Comparison of ENCODE assay signal across 8 mouse cellular contexts in genomic region chr5:72914633-72915561, GRCm38 (mm10). TPM values are rescaled to one million over a fixed set of nuclear protein-coding genes. Genes with fewer than 3 reads are reported as not detected.
DNase-seq lines count a peak whose midpoint lies in the region; ATAC-seq and TF ChIP-seq lines count a peak whose summit lies in the region.

No protein-coding gene starts in this region.

- peak overlapping the region; percentile 79 for H3K4me3 ChIP-seq in bone marrow, adult 2 months (replicated peaks; ENCODE audit: control insufficient read depth, low read depth, low read length)
- peak overlapping the region; percentile 93 for H3K4me3 ChIP-seq in intestine, embryonic 15.5 days (replicated peaks)
- H3K4me3 ChIP-seq in liver, embryonic 14.5 days (ENCODE audit: insufficient read depth in 1 of 2, low read depth in 2 of 2, low read length in 2 of 2) = peak overlapping the region; percentile 79 to 93
- H3K4me3 ChIP-seq in neural tube, embryonic 15.5 days (replicated peaks) = peak overlapping the region; percentile 74

- H3K27me3 ChIP-seq in intestine, embryonic 15.5 days (replicated peaks) = no peaks in the 10 kb centered on the region
- peaks cover 10% of the 10 kb centered on the region for H3K27me3 ChIP-seq in liver, embryonic 14.5 days (ENCODE audit: control insufficient read depth, insufficient read depth, low read length)
- H3K27me3 ChIP-seq in neural tube, embryonic 15.5 days (replicated peaks) = no peaks in the 10 kb centered on the region

- no peak for TF ChIP-seq POLR2A in bone marrow, adult 2 months (IDR thresholded peaks at IDR 0.05; ENCODE audit: borderline replicate concordance, control insufficient read depth, low read depth, low read length)

- TF ChIP-seq EP300 in liver, embryonic 14.5 days (IDR thresholded peaks at IDR 0.05; ENCODE audit: low read depth) = no peak

- peak; percentile 11 for DNase-seq in spleen, adult 12 weeks (ENCODE audit: low spot score)
- no peak for DNase-seq in spleen, postnatal 4 days (ENCODE audit: low spot score in 2 of 2)
- DNase-seq in liver, embryonic 14.5 days (ENCODE audit: low read depth in 3 of 3, low spot score in 3 of 3) = no peak

- H3K9ac ChIP-seq in intestine, embryonic 15.5 days = peak overlapping the region; percentile 93
- peak overlapping the region; percentile 93 for H3K9ac ChIP-seq in liver, embryonic 14.5 days (replicated peaks)
- peak overlapping the region; percentile 80 for H3K9ac ChIP-seq in neural tube, embryonic 15.5 days (replicated peaks)

- H3K4me2 ChIP-seq in intestine, embryonic 15.5 days (replicated peaks) = peak overlapping the region; percentile 81
- H3K4me2 ChIP-seq in liver, embryonic 14.5 days (ENCODE audit: low read depth) = peak overlapping the region; percentile 98
- H3K4me2 ChIP-seq in neural tube, embryonic 15.5 days = peak overlapping the region; percentile 61

- H3K9me3 ChIP-seq in intestine, embryonic 15.5 days = no peaks in the 10 kb centered on the region
- no peaks in the 10 kb centered on the region for H3K9me3 ChIP-seq in liver, embryonic 14.5 days (ENCODE audit: control insufficient read depth, low read length)
- no peaks in the 10 kb centered on the region for H3K9me3 ChIP-seq in neural tube, embryonic 15.5 days (replicated peaks)

- under 1% methylated on average over 66 of the region's 66 CpGs for WGBS in bone marrow, adult 2 months
- under 1% methylated on average over 66 of the region's 66 CpGs for WGBS in intestine, embryonic 15.5 days
- under 1% methylated on average over 66 of the region's 66 CpGs for WGBS in liver, embryonic 14.5 days (ENCODE audit: insufficient replicate concordance)
- WGBS in neural tube, embryonic 15.5 days = under 1% methylated on average over 62 of the region's 66 CpGs

- no peaks in the 10 kb centered on the region for H3K36me3 ChIP-seq in intestine, embryonic 15.5 days
- H3K36me3 ChIP-seq in liver, embryonic 14.5 days (replicated peaks; ENCODE audit: control insufficient read depth, insufficient read depth, low read depth) = no peaks in the 10 kb centered on the region
- H3K36me3 ChIP-seq in neural tube, embryonic 15.5 days = no peaks in the 10 kb centered on the region

- peak; percentile 24 for ATAC-seq in frontal cortex, adult (ENCODE audit: low TSS enrichment)
- ATAC-seq in intestine, embryonic 15.5 days = peak; percentile 56
- peak; percentile 38 for ATAC-seq in liver, embryonic 14.5 days (ENCODE audit: insufficient read depth)
- peak; percentile 63 for ATAC-seq in neural tube, embryonic 15.5 days (ENCODE audit: low FRiP score)
- no peak for ATAC-seq in megakaryocyte progenitor cell, adult 5-6 weeks (replicated peaks; ENCODE audit: poor library complexity)

- H3K27ac ChIP-seq in bone marrow, adult 2 months (ENCODE audit: control insufficient read depth, insufficient read depth, low read depth, low read length, poor library complexity) = peak overlapping the region; percentile 100
- peak overlapping the region; percentile 96 for H3K27ac ChIP-seq in intestine, embryonic 15.5 days
- H3K27ac ChIP-seq in liver, embryonic 14.5 days = peak overlapping the region; percentile 55
- peak overlapping the region; percentile 97 for H3K27ac ChIP-seq in neural tube, embryonic 15.5 days (replicated peaks)

- peaks cover 3% of the 10 kb centered on the region for H3K4me1 ChIP-seq in bone marrow, adult 2 months (ENCODE audit: control insufficient read depth, insufficient read depth, low read length)
- peaks cover 19% of the 10 kb centered on the region for H3K4me1 ChIP-seq in intestine, embryonic 15.5 days (replicated peaks)
- peaks cover 24 to 35% of the 10 kb centered on the region in 2 experiments for H3K4me1 ChIP-seq in liver, embryonic 14.5 days (replicated peaks; ENCODE audit: control insufficient read depth in 2 of 2, insufficient read depth in 2 of 2, low read length in 1 of 2)
- peaks cover 28% of the 10 kb centered on the region for H3K4me1 ChIP-seq in neural tube, embryonic 15.5 days

- no peak for TF ChIP-seq CTCF in bone marrow, adult 2 months (IDR thresholded peaks at IDR 0.05; ENCODE audit: control insufficient read depth, insufficient read depth, low read length)
- TF ChIP-seq CTCF in liver, embryonic 14.5 days (IDR thresholded peaks at IDR 0.05; ENCODE audit: low read depth) = no peak

RNA-seq across cellular contexts. Expression of gene Slain2, which starts 0.8 kb away (rescaled TPM):
- 9.3 and 18.4 TPM in 2 replicates for polyA plus RNA-seq in bone marrow, adult 2 months (2011; ENCODE audit: insufficient read depth, insufficient read length, low replicate concordance, missing spikeins)
- polyA plus RNA-seq in intestine, embryonic 15.5 days (2015; fragmentation: Nextera tagmentation; extraction: Ambion mirVana) = 11.9 and 12.9 TPM in 2 replicates
- 3.8 and 4.5 TPM in 2 replicates for polyA plus RNA-seq in liver, embryonic 14.5 days (2012; rRNA removed)
- 5.4 and 6.0 TPM in 2 replicates for polyA plus RNA-seq in liver, embryonic 14.5 days (2014; fragmentation: Nextera tagmentation; extraction: Ambion mirVana)
- 15.0 and 15.3 TPM in 2 replicates for polyA plus RNA-seq in neural tube, embryonic 15.5 days (2015; fragmentation: Nextera tagmentation; extraction: Ambion mirVana)
- total RNA-seq in megakaryocyte progenitor cell, adult 5-6 weeks (2015) = 43.2 and 48.5 TPM in 2 replicates
- total RNA-seq in megakaryocyte progenitor cell, adult 5-6 weeks (2017) = 48.0 and 58.0 TPM in 2 replicates

RNA-seq across cellular contexts. Expression of gene Tec, which starts 46.6 kb away (rescaled TPM):
- 16.8 and 39.4 TPM in 2 replicates for polyA plus RNA-seq in bone marrow, adult 2 months (2011; ENCODE audit: insufficient read depth, insufficient read length, low replicate concordance, missing spikeins)
- polyA plus RNA-seq in intestine, embryonic 15.5 days (2015; fragmentation: Nextera tagmentation; extraction: Ambion mirVana) = 12.8 and 13.0 TPM in 2 replicates
- polyA plus RNA-seq in liver, embryonic 14.5 days (2012; rRNA removed) = 1.4 and 1.9 TPM in 2 replicates
- polyA plus RNA-seq in liver, embryonic 14.5 days (2014; fragmentation: Nextera tagmentation; extraction: Ambion mirVana) = 3.3 TPM in 2 replicates
- polyA plus RNA-seq in neural tube, embryonic 15.5 days (2015; fragmentation: Nextera tagmentation; extraction: Ambion mirVana) = 8.8 and 11.5 TPM in 2 replicates
- total RNA-seq in megakaryocyte progenitor cell, adult 5-6 weeks (2015) = 23.4 and 23.5 TPM in 2 replicates
- 33.4 and 42.2 TPM in 2 replicates for total RNA-seq in megakaryocyte progenitor cell, adult 5-6 weeks (2017)

RNA-seq across cellular contexts. Expression of gene Gm10135, which starts 59.6 kb away (rescaled TPM):
- not detected in 2 replicates for polyA plus RNA-seq in bone marrow, adult 2 months (2011; ENCODE audit: insufficient read depth, insufficient read length, low replicate concordance, missing spikeins)
- not detected in 2 replicates for polyA plus RNA-seq in intestine, embryonic 15.5 days (2015; fragmentation: Nextera tagmentation; extraction: Ambion mirVana)
- not detected in 2 replicates for polyA plus RNA-seq in liver, embryonic 14.5 days (2012; rRNA removed)
- not detected in 2 replicates for polyA plus RNA-seq in liver, embryonic 14.5 days (2014; fragmentation: Nextera tagmentation; extraction: Ambion mirVana)
- polyA plus RNA-seq in neural tube, embryonic 15.5 days (2015; fragmentation: Nextera tagmentation; extraction: Ambion mirVana) = not detected in 2 replicates
- not detected in 2 replicates for total RNA-seq in megakaryocyte progenitor cell, adult 5-6 weeks (2015)
- total RNA-seq in megakaryocyte progenitor cell, adult 5-6 weeks (2017) = 1.3 and 4.6 TPM in 2 replicates
